Mouse (Mus musculus): ENCODE measurements around the gene Cpsf6. TPM values are rescaled to one million over a fixed set of nuclear protein-coding genes. Genes with fewer than 3 reads are reported as not detected.

Gene Cpsf6
- total RNA-seq, 1 experiment from 2014 or later: 152 TPM

Other genes starting within 250 kb of the Cpsf6 start
- 17.5 and 24.8 TPM in 2 replicates for gene Frs2, start 231.5 kb downstream of the Cpsf6 start, total RNA-seq (2017)
- gene Yeats4, start 155.5 kb downstream of the Cpsf6 start, total RNA-seq (2017): 174 and 192 TPM in 2 replicates
- gene 9530003J23Rik, start 141.3 kb downstream of the Cpsf6 start, total RNA-seq (2017): not detected in 2 replicates
- 252 and 262 TPM in 2 replicates for gene Lyz2, start 97.7 kb downstream of the Cpsf6 start, total RNA-seq (2017)
- gene Lyz1, start 87.1 kb downstream of the Cpsf6 start, total RNA-seq (2017): not detected in 2 replicates
- gene Cpm, start 249.5 kb upstream of the Cpsf6 start, total RNA-seq (2017): 0.14 TPM in 1 of 2 replicates, not detected in the other

Data from common myeloid progenitor, adult 5-6 weeks (primary cell).